Mouse (Mus musculus): ENCODE data around the gene Primpol. TPM values are rescaled to one million over a fixed set of nuclear protein-coding genes. Genes with fewer than 3 reads are reported as not detected.
"Not testable (repeated sequence)": the region's sequence is repeated elsewhere in the genome, so short reads cannot be mapped to it uniquely, and the experiment has no call there.

Primpol gene
- total RNA-seq, 2 experiments from 2014 or later: 1.4 to 1.6 TPM

DNA sequence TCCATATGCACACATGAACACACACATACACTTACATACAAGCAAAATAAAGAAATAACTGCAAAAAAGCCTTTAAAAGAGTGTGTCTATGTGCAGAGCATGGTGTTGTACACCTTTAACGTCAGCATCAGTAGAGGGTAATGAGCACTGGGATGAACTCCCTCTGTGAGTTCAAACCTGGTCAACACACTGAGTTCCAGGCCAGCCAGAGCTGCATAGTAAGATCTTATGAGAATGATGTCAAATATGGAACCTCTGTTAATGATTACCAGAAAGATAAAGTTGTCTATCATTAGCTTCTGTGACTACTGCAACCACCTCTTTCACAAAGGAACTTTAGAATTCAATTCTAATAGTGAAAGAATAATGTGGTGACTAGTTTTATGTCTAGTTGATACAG is 10.1 kb downstream of the Primpol start:
- no peak for DNase-seq (ENCODE audit: low spot score)

- no peak for DNase-seq (ENCODE audit: low spot score)
Observed at GRCm38 (mm10) chr8:46603587-46603986, 13.4 kb downstream of the Primpol start.

- DNase-seq (ENCODE audit: low spot score): no peak
Observed at GRCm38 (mm10) chr8:46600959-46601707, 15.9 kb downstream of the Primpol start.

DNA sequence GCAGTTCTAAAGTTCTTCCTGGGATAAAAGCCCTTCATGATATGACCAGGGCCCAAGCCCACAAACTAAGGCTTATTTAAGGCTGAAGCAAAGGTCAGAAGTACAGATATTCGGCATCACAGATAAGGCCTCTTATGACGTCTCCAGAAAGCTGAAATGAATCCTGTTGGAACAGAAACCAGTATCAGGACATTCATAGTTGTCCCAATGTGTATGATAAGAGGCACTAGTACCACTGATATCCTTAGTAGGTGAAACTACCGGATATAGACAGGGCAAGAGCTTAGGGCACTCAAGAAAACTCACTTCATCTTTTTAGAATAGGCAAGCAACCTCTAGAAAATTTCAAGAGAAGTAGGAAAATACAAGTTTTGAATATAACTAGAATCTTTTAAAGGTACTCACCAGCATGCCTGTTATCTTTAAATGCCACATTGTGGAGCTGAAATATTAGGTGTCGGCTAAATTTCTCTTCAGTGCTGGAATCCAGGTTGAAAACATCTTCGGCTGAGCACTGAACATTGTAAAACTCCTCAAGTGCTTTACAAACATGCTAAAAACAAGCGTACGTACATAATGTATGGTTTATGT is 17.6 kb downstream of the Primpol start:
- DNase-seq (ENCODE audit: low spot score): no peak

DNA sequence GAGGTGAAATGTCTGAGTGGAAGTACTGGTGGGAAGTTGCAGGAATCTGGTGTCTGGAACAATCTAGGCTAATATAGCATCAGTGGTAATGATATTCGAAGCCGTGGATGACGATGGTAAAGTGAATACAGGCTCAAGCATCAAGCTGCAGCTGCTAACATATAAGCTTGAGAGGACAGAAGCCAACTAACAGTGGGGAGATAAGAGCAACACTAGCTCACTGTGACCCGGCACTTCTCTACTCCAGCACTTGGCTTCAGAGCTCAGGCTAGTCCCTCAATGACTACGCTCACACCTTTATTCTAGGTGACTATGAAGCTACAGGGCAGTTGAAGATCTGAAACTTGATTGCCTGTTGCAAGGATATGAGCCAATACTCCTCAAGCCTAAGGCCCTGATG is 18.3 kb downstream of the Primpol start:
- DNase-seq (ENCODE audit: low spot score): no peak

GRCm38 (mm10) chr8:46598114-46598513 is 18.9 kb downstream of the Primpol start:
- DNase-seq (ENCODE audit: low spot score): no peak

GRCm38 (mm10) chr8:46597411-46597810 is 19.6 kb downstream of the Primpol start:
- no peak for DNase-seq (ENCODE audit: low spot score)

DNA sequence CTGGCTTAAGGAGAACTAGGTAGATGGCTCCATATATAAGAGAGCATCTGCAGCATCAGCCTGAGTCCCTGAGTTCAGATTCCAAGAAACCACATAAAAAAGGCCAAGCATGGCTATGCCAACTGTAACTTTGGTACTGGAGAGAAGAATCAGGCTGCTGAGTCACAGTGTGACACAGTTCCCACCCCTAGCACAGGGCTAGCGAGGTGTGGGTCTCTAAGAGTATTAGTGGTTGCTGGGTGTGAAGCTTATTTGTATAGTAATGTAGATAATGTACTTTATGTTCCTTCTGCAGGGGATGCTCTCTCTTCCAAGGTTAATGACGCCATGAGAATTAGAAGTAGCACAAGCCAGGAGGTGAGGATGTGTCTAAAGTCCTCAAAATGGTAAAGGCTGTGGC is 20.5 kb downstream of the Primpol start:
- DNase-seq (ENCODE audit: low spot score): no peak

DNA sequence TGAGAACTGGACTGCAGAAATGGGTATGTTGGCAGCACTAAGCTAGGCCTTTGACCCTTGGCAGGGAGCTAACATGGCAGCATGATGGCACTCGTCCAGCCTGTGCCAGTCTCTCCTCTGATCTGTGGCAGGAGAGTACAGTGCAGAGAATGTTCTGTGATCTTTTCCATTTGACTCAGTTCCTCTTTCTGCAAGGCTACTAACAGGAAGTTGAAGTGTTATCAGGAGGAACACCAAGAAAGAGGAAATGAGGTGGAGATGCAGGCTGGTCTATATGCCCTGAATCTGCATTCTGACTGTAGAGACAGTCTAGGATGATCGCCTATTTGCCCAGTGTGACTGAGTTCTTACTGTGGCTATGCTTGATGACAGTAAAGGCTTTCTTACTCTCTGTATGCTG is 21.4 kb downstream of the Primpol start:
- DNase-seq (ENCODE audit: low spot score): no peak

GRCm38 (mm10) chr8:46593772-46594171 is 23.2 kb downstream of the Primpol start:
- no peak for DNase-seq (ENCODE audit: low spot score)

- DNase-seq (ENCODE audit: low spot score): no peak
Observed at GRCm38 (mm10) chr8:46593067-46593466, 23.9 kb downstream of the Primpol start.

- no peak for DNase-seq (ENCODE audit: low spot score)
Observed at GRCm38 (mm10) chr8:46588663-46589062, 28.3 kb downstream of the Primpol start.

DNA sequence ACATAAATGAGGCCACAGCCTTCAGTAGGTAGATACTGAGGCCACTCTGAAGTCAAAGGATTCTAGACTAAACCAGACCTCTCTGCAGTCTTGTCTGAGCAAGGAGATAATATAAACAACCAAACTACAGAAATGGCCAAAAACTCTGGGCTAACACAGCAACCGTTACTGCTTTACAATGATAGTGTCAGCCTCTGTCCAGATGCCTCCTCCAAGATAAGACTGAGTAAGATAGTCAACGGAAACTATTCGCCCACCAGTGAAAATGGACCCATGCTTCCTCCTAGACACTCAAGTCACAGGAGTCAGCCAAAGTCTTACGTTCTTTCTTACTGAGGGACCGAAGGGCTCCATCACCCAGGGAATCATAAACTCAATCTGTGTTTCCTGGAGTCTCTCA is 29.1 kb downstream of the Primpol start:
- no peak for DNase-seq (ENCODE audit: low spot score)

DNA sequence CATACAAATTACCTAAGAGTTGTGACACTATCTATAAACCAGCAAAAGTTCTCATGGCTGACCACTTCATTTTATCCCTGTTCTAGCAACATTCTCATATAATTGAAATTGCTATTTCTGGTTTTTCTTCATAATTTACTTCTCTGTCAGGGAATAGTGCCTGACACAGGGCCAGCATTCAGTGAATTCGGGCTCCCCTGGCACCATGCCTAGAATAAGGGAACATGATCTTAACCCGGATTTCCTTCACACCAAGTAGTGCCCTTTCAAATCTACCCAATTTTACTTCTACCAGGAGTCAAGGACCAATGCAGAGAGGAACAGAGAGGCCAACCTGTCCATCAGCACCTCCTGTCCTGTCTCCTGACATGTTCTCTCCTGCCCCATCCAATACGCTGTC is 31.4 kb downstream of the Primpol start:
- no peak for DNase-seq (ENCODE audit: low spot score)

GRCm38 (mm10) chr8:46584328-46584727 is 32.7 kb downstream of the Primpol start:
- not testable (repeated sequence) for DNase-seq (ENCODE audit: low spot score)

DNA sequence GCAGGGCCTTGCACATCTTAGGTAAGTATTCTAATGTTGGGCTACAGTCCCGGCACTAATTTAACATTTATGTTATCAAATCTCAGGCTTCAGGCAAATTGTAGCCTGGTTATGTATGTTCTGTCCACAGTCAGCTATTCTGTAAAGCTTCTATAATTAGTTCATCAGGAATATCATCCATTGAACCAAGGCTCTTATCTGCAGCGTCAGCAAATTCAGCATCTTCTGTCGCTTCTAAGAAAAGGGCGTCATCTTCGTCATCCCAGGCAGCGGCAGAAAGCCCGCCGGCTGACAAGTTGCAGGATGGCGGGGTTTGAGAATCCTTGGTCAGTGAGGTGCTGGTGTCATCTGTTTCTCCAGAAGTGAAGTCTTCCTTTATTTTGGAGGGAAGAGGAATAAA is 38.2 kb downstream of the Primpol start:
- no peak for DNase-seq (ENCODE audit: low spot score)

DNA sequence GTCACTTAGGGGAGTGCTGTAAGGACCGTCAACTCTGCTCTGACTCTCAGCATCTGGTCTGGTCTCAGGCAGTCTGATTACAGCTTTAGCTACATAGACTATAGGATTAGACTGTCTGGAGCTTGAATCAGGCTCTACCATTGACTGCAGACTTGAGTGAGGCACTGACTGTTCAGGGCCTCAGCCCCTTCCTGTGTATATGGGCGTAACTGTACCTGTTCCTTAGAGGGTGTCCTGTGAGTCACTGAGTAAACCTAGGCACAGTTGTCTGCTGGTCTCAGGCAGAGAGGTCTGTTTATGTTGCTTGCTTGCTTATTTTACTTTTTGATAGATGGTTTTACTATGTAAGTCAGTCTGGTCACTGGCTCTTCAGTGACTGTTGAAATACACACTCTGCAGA is 43.0 kb downstream of the Primpol start:
- DNase-seq (ENCODE audit: low spot score): no peak

DNA sequence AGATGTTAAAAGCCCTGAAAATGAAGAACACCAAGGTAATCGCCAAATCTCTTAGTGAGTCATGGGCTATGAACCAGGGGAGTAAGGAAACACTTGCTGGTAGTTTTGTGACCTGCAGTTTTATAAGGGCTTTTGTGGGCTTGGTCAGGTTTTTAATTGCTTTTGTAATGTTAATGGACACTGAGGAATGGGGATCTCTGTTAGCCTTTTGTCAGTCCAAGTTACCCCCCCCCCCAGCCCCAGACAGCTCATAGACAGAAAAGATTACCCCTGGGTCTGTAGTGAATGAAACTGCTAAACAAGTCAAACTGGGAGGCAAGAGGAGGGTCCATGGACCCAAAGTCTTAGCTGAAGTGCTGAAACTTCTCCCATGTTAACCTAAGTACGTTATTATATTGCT is 43.6 kb downstream of the Primpol start:
- no peak for DNase-seq (ENCODE audit: low spot score)

DNA sequence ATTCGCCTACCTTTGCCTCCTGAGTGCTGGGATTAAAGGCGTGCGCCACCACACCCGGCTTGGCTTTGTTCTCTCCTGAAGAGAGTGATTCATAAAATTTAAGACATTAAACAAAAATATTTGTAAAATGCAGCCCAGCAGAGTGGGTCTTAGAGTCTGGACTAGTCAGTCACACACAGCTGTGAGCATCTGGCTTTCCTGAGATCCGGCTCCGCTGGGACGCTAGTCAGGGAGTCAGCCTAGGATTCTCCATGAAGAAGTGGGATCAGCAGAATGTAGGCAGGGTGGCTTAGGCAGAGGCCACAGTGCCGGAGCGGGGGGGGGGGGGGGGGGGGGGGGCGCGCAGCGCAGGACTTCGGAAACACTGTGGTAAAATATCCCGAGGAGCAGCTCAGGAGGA is 46.3 kb downstream of the Primpol start:
- no peak for DNase-seq (ENCODE audit: low spot score)

DNA sequence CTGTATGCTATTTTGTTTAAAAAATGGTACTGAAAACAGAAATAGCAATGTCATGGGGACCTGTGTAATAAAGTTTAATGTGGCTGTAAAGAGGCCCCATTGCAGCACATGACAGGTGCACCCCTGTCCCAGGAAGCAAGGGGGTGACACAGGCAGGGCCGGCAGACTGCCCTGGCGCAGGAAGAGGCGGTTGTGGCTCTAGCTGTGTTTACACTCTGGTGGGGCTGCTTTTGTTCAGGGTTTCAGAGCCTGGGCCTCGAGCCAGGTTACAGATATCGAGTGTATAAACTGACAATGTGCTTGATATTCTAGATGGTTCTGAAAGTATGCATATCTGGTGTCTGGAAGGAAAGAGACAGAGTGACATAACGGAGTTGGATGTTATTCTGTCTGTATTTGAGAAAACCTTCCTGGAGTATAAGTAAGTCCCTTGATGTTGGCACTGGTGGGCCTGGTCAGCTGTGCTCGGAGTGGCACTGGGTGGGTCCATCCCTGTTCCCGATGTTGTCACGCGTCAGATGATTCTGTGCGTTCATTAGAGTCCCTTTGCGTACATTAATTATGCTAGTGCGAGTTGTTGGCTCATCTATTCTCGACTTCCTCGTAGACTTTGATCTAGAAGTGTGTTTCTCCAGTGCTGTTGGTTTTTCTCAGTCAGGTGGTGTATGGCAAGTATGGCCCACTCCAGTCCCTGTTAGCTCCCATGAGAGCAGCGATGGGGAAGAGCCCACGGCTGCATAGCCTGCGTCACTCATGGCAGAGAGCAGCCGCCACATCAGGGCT is 47.2 kb downstream of the Primpol start:
- no peak for DNase-seq (ENCODE audit: low spot score)

DNA sequence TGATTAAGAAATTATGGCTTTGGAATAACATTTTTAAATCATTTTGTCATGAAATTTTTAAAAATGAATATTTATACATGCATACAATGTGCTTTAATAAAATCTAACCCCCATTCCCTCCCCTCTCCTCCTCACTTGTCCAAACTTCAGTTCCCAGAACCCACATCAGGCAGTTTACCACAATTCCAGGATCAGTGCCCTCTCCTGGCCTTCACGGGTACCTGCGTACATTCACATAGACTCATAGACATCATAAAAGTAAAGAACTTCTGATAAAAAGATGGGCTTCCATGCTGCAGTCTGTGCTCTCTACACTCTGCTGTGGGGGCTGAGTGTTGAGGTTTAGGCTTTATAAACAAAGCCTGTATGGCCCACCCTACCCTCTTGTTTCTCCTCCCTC is 48.1 kb downstream of the Primpol start:
- DNase-seq (ENCODE audit: low spot score): no peak

DNA sequence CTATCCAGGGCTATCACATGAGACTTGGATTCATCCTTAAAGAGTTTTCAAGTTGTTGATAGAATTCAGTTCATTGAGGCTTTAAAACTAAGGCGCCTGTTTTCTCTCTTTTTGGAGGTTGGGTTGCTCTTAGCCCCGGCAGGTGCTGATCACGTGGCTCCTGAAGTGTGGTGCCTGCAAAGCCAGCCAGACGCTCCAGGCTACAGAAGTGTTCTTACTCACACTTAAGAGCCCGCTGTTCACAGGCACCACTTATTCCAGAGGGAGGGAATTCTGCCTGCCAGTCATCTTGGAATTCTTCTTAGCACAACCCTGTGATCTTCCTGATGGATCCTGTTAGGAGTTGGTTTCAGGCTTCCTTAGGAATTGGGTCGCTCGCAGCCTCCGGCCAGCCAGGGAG is 49.1 kb downstream of the Primpol start:
- no peak for DNase-seq (ENCODE audit: low spot score)
